Mouse (Mus musculus) midbrain, embryonic 11.5 days (tissue): Measurements from ENCODE around the gene Soat1. TPM values are rescaled to one million over a fixed set of nuclear protein-coding genes. Genes with fewer than 3 reads are reported as not detected.

Source experiments
- ATAC-seq: fragments of 200-750 bp; cut with Nextera tagmentation; 2 replicates; pipeline ENCODE4 v1.8.0; 2017; ENCODE audit warnings: moderate TSS enrichment, moderate library complexity; ENCODE audit not compliant: low FRiP score
- DNase-seq: peaks from one replicate; pipeline ENCODE4 v3.0.0; 2015; ENCODE audit warnings: low spot score; ENCODE audit errors: missing footprints
- H3K27ac ChIP-seq: fragments of 300-500 bp; sonication (generic); 2 replicates; pipeline ENCODE4 v1.5.1; 2014; ENCODE audit warnings: low read depth, low read length
- H3K27me3 ChIP-seq: fragments of 300-500 bp; sonication (generic); 2 replicates; pipeline ENCODE4 v1.6.1; 2014; ENCODE audit warnings: mild to moderate bottlenecking, low read length, moderate library complexity, mixed read lengths; ENCODE audit not compliant: control insufficient read depth, insufficient read depth
- H3K36me3 ChIP-seq: fragments of 300-500 bp; sonication (generic); 2 replicates; pipeline ENCODE4 v1.6.1; 2014; ENCODE audit warnings: mild to moderate bottlenecking, low read length, moderate library complexity, mixed read lengths; ENCODE audit not compliant: control insufficient read depth, insufficient read depth
- H3K4me1 ChIP-seq: fragments of 300-500 bp; sonication (generic); 2 replicates; pipeline ENCODE4 v1.6.1; 2014; ENCODE audit warnings: low read length; ENCODE audit not compliant: control insufficient read depth, insufficient read depth
- H3K4me2 ChIP-seq: fragments of 300-500 bp; sonication (generic); 2 replicates; pipeline ENCODE4 v1.6.1; 2014; ENCODE audit warnings: mild to moderate bottlenecking, moderate library complexity
- H3K4me3 ChIP-seq: fragments of 300-500 bp; sonication (generic); 2 replicates; pipeline ENCODE4 v1.5.1; 2014; ENCODE audit warnings: low read depth, low read length
- H3K9ac ChIP-seq: fragments of 300-500 bp; sonication (generic); 2 replicates; pipeline ENCODE4 v1.6.1; 2014; ENCODE audit warnings: low read length
- H3K9me3 ChIP-seq: fragments of 300-500 bp; sonication (generic); 2 replicates; pipeline ENCODE4 v1.6.1; 2016; ENCODE audit warnings: low read length; ENCODE audit not compliant: control insufficient read depth
- WGBS: fragments of 180-500 bp; shearing (Covaris S2); extraction: QIAGEN DNeasy Blood & Tissue Kit; methylation state at CpG from one replicate; pipeline ENCODE4 v1.1.7; 2014; 5-methylcytosine and 5-hydroxymethylcytosine counted together
- polyA plus RNA-seq: library from polyadenylated mRNA; unstranded; fragments of >200 nt; fragmentation: Nextera tagmentation; extraction: Ambion mirVana; gene quantifications from 2 replicates; pipeline ENCODE4 v1.2.1, GENCODE M21; 2014

Gene Soat1
- polyA plus RNA-seq, 1 experiment from 2014 or later: 21.4 TPM

GRCm38 (mm10) chr1:156460216-156460615, 13.9 kb downstream of the Soat1 start:
- no peaks in the 10 kb centered on the region for H3K9me3 ChIP-seq
- no peaks in the 10 kb centered on the region for H3K27me3 ChIP-seq
- H3K27ac ChIP-seq: no peak overlapping the region
- no peaks in the 10 kb centered on the region for H3K36me3 ChIP-seq
- H3K4me3 ChIP-seq: no peak overlapping the region
- DNase-seq (no peak), ATAC-seq (no peak)
- H3K4me2 ChIP-seq: no peak overlapping the region
- 91% methylated on average over 4 of the region's 4 CpGs for WGBS
- no peak overlapping the region for H3K9ac ChIP-seq
- H3K4me1 ChIP-seq: no peaks in the 10 kb centered on the region

- no peaks in the 10 kb centered on the region for H3K9me3 ChIP-seq
- no peak overlapping the region for H3K9ac ChIP-seq
- no peak overlapping the region for H3K4me3 ChIP-seq
- no peak overlapping the region for H3K4me2 ChIP-seq
- H3K36me3 ChIP-seq: no peaks in the 10 kb centered on the region
- 84% methylated on average over 3 of the region's 3 CpGs for WGBS
- H3K27me3 ChIP-seq: no peaks in the 10 kb centered on the region
- no peak for DNase-seq
- no peak overlapping the region for H3K27ac ChIP-seq
- ATAC-seq: no peak
- no peaks in the 10 kb centered on the region for H3K4me1 ChIP-seq
Observed at GRCm38 (mm10) chr1:156459690-156460089, 14.4 kb downstream of the Soat1 start.

- WGBS: 85% methylated on average over 8 of the region's 8 CpGs
- ATAC-seq: no peak
- DNase-seq: no peak
- Histone ChIP-seq H3K27ac (no peak overlapping the region), H3K36me3 (no peaks in the 10 kb centered on the region), H3K4me1 (no peaks in the 10 kb centered on the region), H3K9me3 (no peaks in the 10 kb centered on the region), H3K4me3 (no peak overlapping the region), H3K27me3 (no peaks in the 10 kb centered on the region), H3K4me2 (no peak overlapping the region), H3K9ac (no peak overlapping the region)
Observed at GRCm38 (mm10) chr1:156458391-156459060, 15.6 kb downstream of the Soat1 start.

GRCm38 (mm10) chr1:156455005-156455758, 18.9 kb downstream of the Soat1 start:
- WGBS: 92% methylated on average over 2 of the region's 2 CpGs
- no peaks in the 10 kb centered on the region for H3K27me3 ChIP-seq
- H3K27ac ChIP-seq: no peak overlapping the region
- H3K4me1 ChIP-seq: 0 out of 2 replicates have a peak, but pooled peaks cover 2% of the 10 kb centered on the region
- no peaks in the 10 kb centered on the region for H3K36me3 ChIP-seq
- no peak overlapping the region for H3K4me3 ChIP-seq
- H3K9ac ChIP-seq: no peak overlapping the region
- H3K4me2 ChIP-seq: no peak overlapping the region
- ATAC-seq (no peak), DNase-seq (no peak)
- H3K9me3 ChIP-seq: no peaks in the 10 kb centered on the region

GRCm38 (mm10) chr1:156454384-156454783, 19.7 kb downstream of the Soat1 start:
- 67% methylated on average over 7 of the region's 7 CpGs for WGBS
- Histone ChIP-seq H3K9ac (no peak overlapping the region), H3K4me1 (0 out of 2 replicates have a peak, but pooled peaks cover 2% of the 10 kb centered on the region), H3K27me3 (no peaks in the 10 kb centered on the region), H3K4me3 (no peak overlapping the region), H3K9me3 (no peaks in the 10 kb centered on the region), H3K27ac (no peak overlapping the region), H3K4me2 (no peak overlapping the region), H3K36me3 (no peaks in the 10 kb centered on the region)
- ATAC-seq: no peak
- DNase-seq: no peak

GRCm38 (mm10) chr1:156453876-156454275, 20.3 kb downstream of the Soat1 start:
- WGBS: 85% methylated on average over 10 of the region's 10 CpGs
- Histone ChIP-seq H3K27ac (no peak overlapping the region), H3K36me3 (no peaks in the 10 kb centered on the region), H3K4me3 (no peak overlapping the region), H3K4me1 (0 out of 2 replicates have a peak, but pooled peaks cover 2% of the 10 kb centered on the region), H3K4me2 (no peak overlapping the region), H3K27me3 (no peaks in the 10 kb centered on the region), H3K9ac (no peak overlapping the region), H3K9me3 (no peaks in the 10 kb centered on the region)
- DNase-seq (no peak), ATAC-seq (no peak)

GRCm38 (mm10) chr1:156450478-156450877, 23.7 kb downstream of the Soat1 start:
- no peaks in the 10 kb centered on the region for H3K9me3 ChIP-seq
- H3K4me1 ChIP-seq: 0 out of 2 replicates have a peak, but pooled peaks cover 2% of the 10 kb centered on the region
- H3K27ac ChIP-seq: no peak overlapping the region
- no peaks in the 10 kb centered on the region for H3K36me3 ChIP-seq
- no peak overlapping the region for H3K4me2 ChIP-seq
- no peaks in the 10 kb centered on the region for H3K27me3 ChIP-seq
- H3K9ac ChIP-seq: no peak overlapping the region
- DNase-seq (no peak), ATAC-seq (no peak)
- 44% methylated on average over 4 of the region's 4 CpGs for WGBS
- H3K4me3 ChIP-seq: no peak overlapping the region

GRCm38 (mm10) chr1:156449691-156450090, 24.4 kb downstream of the Soat1 start:
- no peak overlapping the region for H3K4me2 ChIP-seq

GRCm38 (mm10) chr1:156449089-156449488, 25.0 kb downstream of the Soat1 start:
- WGBS: 83% methylated on average over 7 of the region's 7 CpGs
- Histone ChIP-seq H3K27me3 (no peaks in the 10 kb centered on the region), H3K27ac (no peak overlapping the region), H3K9me3 (no peaks in the 10 kb centered on the region), H3K4me2 (no peak overlapping the region), H3K4me3 (no peak overlapping the region), H3K4me1 (0 out of 2 replicates have a peak, but pooled peaks cover 2% of the 10 kb centered on the region), H3K36me3 (no peaks in the 10 kb centered on the region), H3K9ac (no peak overlapping the region)
- DNase-seq (no peak), ATAC-seq (no peak)

More at GRCm38 (mm10) chr1:156449691-156450090, 24.4 kb downstream of the Soat1 start:
- no peak for ATAC-seq
- H3K4me3 ChIP-seq: no peak overlapping the region
- no peak overlapping the region for H3K27ac ChIP-seq
- H3K4me1 ChIP-seq: 0 out of 2 replicates have a peak, but pooled peaks cover 2% of the 10 kb centered on the region
- no peaks in the 10 kb centered on the region for H3K9me3 ChIP-seq
- no peak for DNase-seq
- 77% methylated on average over 17 of the region's 17 CpGs for WGBS
- no peaks in the 10 kb centered on the region for H3K27me3 ChIP-seq
- no peaks in the 10 kb centered on the region for H3K36me3 ChIP-seq
- H3K9ac ChIP-seq: no peak overlapping the region
